Mouse (Mus musculus): ENCODE data around the gene Elmod3.

DNA sequence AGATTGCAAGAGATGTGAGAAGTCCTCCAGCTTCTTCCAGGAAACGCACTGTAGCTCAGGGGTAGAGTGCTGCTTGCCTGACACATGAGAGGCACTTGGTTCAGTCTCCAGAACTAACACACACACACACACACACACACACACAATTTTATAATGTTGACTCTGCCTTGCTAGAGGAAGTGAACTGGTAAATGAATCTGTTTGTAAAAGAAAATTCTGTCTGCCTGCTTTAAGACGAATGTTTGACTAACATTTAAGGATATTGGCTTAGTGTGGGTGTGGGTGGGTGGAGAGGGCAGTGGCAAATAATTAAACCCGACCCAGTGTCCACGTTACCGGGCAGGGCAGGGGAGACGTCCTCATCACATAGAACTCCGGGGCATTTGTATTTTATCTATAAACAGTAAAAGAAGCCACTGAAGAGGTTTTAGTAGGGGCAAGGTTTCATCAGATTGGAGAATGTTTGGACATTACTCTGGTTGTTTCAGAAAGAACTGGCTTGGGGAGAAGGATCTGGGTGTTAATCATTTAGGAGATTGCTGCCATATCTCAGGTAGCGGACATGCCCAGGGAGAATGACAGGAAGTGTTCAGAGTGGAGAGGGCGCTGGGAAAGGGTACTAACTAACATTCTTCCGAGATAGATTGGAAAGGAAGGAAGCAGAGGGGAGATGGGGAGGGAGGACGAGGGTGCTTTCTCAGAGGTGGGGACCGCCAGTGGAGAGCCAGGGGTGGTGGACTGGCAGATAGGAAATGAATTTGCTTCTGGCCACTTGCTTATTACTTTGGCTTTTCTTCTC, 21.7 kb upstream of the Elmod3 start:
- TF ChIP-seq MAFK (IDR thresholded peaks at IDR 0.05; ENCODE audit: insufficient read depth, low read depth, low read length) (no peak), ZNF384 (IDR thresholded peaks at IDR 0.05; ENCODE audit: low read depth, low read length) (no peak)

Measured in ES-E14 (cell line).